Mouse (Mus musculus): ENCODE results near the gene 2810408A11Rik. TPM values are rescaled to one million over a fixed set of nuclear protein-coding genes. Genes with fewer than 3 reads are reported as not detected.

Gene 2810408A11Rik
- polyA plus RNA-seq, 1 experiment: 13.1 TPM

DNA sequence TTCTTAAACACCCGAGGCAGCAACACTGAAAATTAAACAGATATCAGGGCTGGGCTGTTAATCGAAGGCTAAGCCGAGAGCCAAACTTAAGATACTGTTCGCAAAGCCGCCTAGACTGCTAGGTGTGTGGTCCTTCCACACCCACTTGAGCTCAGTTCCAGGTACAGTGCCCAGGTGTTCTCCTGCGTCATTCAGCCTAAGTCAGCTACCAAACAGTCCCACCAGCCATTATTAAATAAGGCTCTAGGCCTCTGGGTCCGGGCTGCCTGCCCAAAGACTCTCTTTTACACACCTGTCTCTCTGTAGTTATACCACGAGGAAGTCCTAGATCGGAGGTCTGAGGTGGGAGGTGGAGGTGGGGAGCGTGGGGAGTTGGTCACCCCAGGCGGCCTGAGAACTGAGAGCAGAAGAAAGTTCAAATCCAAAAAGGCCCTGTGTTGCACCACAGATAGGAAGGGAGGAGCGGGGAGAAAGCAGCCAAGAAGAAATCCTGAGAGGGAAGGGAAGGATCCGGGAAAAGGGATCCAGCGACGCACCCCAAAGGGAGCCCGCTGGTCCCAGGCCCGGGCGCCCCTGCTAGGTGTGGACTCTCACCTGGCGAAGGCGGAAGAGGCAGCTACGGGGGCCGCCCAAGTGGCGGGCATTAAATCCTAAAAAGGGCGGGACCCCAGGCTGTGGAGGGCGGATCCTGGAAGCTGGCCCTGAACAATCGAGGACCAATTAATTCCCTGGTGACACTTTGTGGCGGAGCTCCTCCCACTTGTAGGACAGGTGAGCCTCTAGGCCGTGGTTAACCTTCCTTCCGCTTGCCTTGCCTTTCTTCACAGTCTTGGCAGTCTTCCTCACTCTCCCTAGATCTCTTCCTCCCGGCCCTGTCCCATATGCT is 42.4 kb downstream of the 2810408A11Rik start, which contains the start of gene Tnk1:
TSS of gene Tnk1 (minus strand) at position 618 of the 886 bp plus-strand sequence.
- no peak for TF ChIP-seq CTCF (IDR thresholded peaks at IDR 0.05; ENCODE audit: low read depth, low read length)
- peak; percentile 61 for TF ChIP-seq POLR2A (IDR thresholded peaks at IDR 0.05; ENCODE audit: insufficient read depth, low read length)
- TF ChIP-seq EP300 (IDR thresholded peaks at IDR 0.05; ENCODE audit: insufficient read depth, low read depth, low read length): 0 out of 2 replicates have a peak, but pooled peaks have one; percentile 7
- Histone ChIP-seq H3K27me3 (ENCODE audit: control insufficient read depth, insufficient read depth, low read length, poor library complexity, severe bottlenecking) (no peaks in the 10 kb centered on the region), H3K9ac (ENCODE audit: low read depth, poor library complexity, severe bottlenecking) (peak within 1 kb of the TSS; percentile 62), H3K4me3 (ENCODE audit: low read depth, low read length) (peak within 1 kb of the TSS; percentile 65), H3K36me3 (ENCODE audit: control insufficient read depth, insufficient read depth, low read length, poor library complexity, severe bottlenecking) (no peaks in the 10 kb centered on the region), H3K4me1 (ENCODE audit: control insufficient read depth, insufficient read depth, low read length) (no peaks in the 10 kb centered on the region), H3K9me3 (replicated peaks; ENCODE audit: control insufficient read depth, insufficient read depth, low read length, poor library complexity, severe bottlenecking) (no peaks in the 10 kb centered on the region), H3K27ac (ENCODE audit: insufficient read depth, low read length) (peak within 1 kb of the TSS; percentile 17; the same call in 1 of the 2 replicates)

DNA sequence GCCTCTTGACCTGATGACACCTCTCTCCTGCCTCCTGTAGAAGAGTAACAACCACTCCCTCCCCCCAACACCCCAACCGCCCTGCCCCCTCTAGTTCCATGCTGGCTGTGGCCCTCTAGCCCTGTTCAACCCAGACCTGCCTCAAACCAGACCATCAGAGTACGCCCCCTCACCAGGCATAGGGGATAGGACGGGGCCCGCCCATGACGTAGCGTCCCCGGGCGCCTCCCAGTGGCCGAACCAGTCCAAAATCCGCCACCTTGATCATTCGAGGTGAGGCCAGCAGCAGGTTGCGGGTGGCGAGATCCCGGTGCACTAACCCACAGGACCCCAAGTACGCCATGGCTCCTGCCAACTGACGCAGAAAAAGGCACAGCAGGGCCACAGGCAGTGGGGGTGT is 45.4 kb downstream of the 2810408A11Rik start:
- peak overlapping the region; percentile 44 for H3K4me3 ChIP-seq (ENCODE audit: low read depth, low read length)

DNA sequence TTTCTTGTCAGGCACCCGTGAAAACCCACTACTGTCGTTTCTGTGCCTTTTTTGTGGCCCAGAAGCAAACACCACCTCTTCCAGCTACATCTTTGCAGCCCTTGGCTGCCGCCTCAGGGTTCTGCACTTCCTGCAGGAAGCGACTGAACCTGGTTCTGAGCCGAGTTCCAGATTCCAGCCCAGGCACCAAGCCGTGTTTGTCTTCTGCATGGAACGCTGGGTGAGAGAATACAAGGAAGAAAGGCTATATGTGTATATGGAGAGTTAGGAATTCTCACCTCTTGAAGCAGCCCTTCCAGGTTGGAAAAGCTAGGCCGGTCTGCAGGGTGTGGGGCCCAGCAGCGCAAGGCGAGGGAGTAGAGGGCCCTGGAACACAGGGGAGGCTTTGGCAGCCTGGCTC is 46.1 kb downstream of the 2810408A11Rik start:
- no peak overlapping the region; the same call in 1 of the 2 replicates for H3K27ac ChIP-seq (ENCODE audit: insufficient read depth, low read length)
- no peak overlapping the region for H3K9ac ChIP-seq (ENCODE audit: low read depth, poor library complexity, severe bottlenecking)
- H3K36me3 ChIP-seq (ENCODE audit: control insufficient read depth, insufficient read depth, low read length, poor library complexity, severe bottlenecking): peaks cover 14% of the 10 kb centered on the region
- H3K27me3 ChIP-seq (ENCODE audit: control insufficient read depth, insufficient read depth, low read length, poor library complexity, severe bottlenecking): no peaks in the 10 kb centered on the region
- no peak overlapping the region for H3K4me3 ChIP-seq (ENCODE audit: low read depth, low read length)
- TF ChIP-seq POLR2A (IDR thresholded peaks at IDR 0.05; ENCODE audit: insufficient read depth, low read length): no peak
- no peak for TF ChIP-seq EP300 (IDR thresholded peaks at IDR 0.05; ENCODE audit: insufficient read depth, low read depth, low read length)
- no peak for TF ChIP-seq CTCF (IDR thresholded peaks at IDR 0.05; ENCODE audit: low read depth, low read length)
- H3K4me1 ChIP-seq (ENCODE audit: control insufficient read depth, insufficient read depth, low read length): no peaks in the 10 kb centered on the region
- H3K9me3 ChIP-seq (replicated peaks; ENCODE audit: control insufficient read depth, insufficient read depth, low read length, poor library complexity, severe bottlenecking): no peaks in the 10 kb centered on the region

More for the DNA sequence above, 45.4 kb downstream of the 2810408A11Rik start:
- no peaks in the 10 kb centered on the region for H3K27me3 ChIP-seq (ENCODE audit: control insufficient read depth, insufficient read depth, low read length, poor library complexity, severe bottlenecking)
- no peak overlapping the region for H3K27ac ChIP-seq (ENCODE audit: insufficient read depth, low read length)
- TF ChIP-seq EP300 (IDR thresholded peaks at IDR 0.05; ENCODE audit: insufficient read depth, low read depth, low read length): 0 out of 2 replicates have a peak, but pooled peaks have one; percentile 44
- no peak for TF ChIP-seq POLR2A (IDR thresholded peaks at IDR 0.05; ENCODE audit: insufficient read depth, low read length)
- TF ChIP-seq CTCF (IDR thresholded peaks at IDR 0.05; ENCODE audit: low read depth, low read length): peak; percentile 73
- peaks cover 14% of the 10 kb centered on the region for H3K36me3 ChIP-seq (ENCODE audit: control insufficient read depth, insufficient read depth, low read length, poor library complexity, severe bottlenecking)
- no peaks in the 10 kb centered on the region for H3K9me3 ChIP-seq (replicated peaks; ENCODE audit: control insufficient read depth, insufficient read depth, low read length, poor library complexity, severe bottlenecking)
- H3K9ac ChIP-seq (ENCODE audit: low read depth, poor library complexity, severe bottlenecking): peak overlapping the region; percentile 12
- H3K4me1 ChIP-seq (ENCODE audit: control insufficient read depth, insufficient read depth, low read length): no peaks in the 10 kb centered on the region

DNA sequence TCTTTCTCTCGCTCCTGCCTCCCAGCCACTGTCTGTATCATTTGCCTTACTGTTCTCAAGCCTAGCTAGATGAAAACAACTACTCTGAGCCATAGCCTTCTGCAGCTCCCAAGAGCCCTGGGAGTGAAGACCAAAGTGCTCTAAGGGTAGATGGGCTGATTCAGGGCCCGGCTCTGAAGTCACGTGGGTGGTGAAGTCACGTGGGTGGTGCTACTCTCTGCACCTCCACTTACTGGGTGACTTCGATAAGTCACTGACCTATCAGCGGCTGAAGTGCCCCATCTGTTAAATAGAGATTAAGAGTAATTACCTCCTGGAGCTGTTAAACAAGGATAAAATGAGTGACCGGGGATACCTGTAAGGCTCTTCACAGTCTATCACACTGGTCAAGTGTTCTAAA is 46.8 kb downstream of the 2810408A11Rik start:
- no peak overlapping the region for H3K4me3 ChIP-seq (ENCODE audit: low read depth, low read length)
- H3K27me3 ChIP-seq (ENCODE audit: control insufficient read depth, insufficient read depth, low read length, poor library complexity, severe bottlenecking): no peaks in the 10 kb centered on the region
- no peak overlapping the region for H3K27ac ChIP-seq (ENCODE audit: insufficient read depth, low read length)
- H3K9me3 ChIP-seq (replicated peaks; ENCODE audit: control insufficient read depth, insufficient read depth, low read length, poor library complexity, severe bottlenecking): no peaks in the 10 kb centered on the region
- no peak overlapping the region for H3K9ac ChIP-seq (ENCODE audit: low read depth, poor library complexity, severe bottlenecking)
- peaks cover 14% of the 10 kb centered on the region for H3K36me3 ChIP-seq (ENCODE audit: control insufficient read depth, insufficient read depth, low read length, poor library complexity, severe bottlenecking)
- TF ChIP-seq CTCF (IDR thresholded peaks at IDR 0.05; ENCODE audit: low read depth, low read length) (no peak), POLR2A (IDR thresholded peaks at IDR 0.05; ENCODE audit: insufficient read depth, low read length) (no peak), EP300 (IDR thresholded peaks at IDR 0.05; ENCODE audit: insufficient read depth, low read depth, low read length) (no peak)
- no peaks in the 10 kb centered on the region for H3K4me1 ChIP-seq (ENCODE audit: control insufficient read depth, insufficient read depth, low read length)

DNA sequence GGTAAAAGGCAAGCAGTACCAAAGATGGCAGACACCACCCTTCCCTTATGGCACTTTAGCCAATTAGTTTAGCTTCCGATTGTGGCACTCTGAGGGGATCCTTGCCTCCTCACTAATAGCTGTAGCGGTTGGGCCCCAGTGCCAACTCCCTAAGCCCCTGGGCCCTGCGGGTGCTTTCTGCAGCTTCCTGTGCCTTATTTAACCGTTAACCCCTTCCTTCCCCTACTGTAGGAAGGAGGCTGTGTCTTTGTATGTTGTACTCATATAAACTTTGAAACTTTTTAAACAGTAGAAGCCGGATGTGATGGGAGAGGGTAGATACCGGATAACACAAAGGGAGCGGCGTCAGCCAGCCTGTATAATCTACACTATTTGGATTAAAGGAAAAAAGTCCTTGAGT is 50.0 kb downstream of the 2810408A11Rik start:
- H3K9me3 ChIP-seq (replicated peaks; ENCODE audit: control insufficient read depth, insufficient read depth, low read length, poor library complexity, severe bottlenecking): no peaks in the 10 kb centered on the region
- peaks cover 2% of the 10 kb centered on the region for H3K4me1 ChIP-seq (ENCODE audit: control insufficient read depth, insufficient read depth, low read length)
- peaks cover 14% of the 10 kb centered on the region for H3K36me3 ChIP-seq (ENCODE audit: control insufficient read depth, insufficient read depth, low read length, poor library complexity, severe bottlenecking)
- H3K4me3 ChIP-seq (ENCODE audit: low read depth, low read length): no peak overlapping the region
- H3K27ac ChIP-seq (ENCODE audit: insufficient read depth, low read length): no peak overlapping the region
- H3K9ac ChIP-seq (ENCODE audit: low read depth, poor library complexity, severe bottlenecking): no peak overlapping the region
- no peaks in the 10 kb centered on the region for H3K27me3 ChIP-seq (ENCODE audit: control insufficient read depth, insufficient read depth, low read length, poor library complexity, severe bottlenecking)
- TF ChIP-seq EP300 (IDR thresholded peaks at IDR 0.05; ENCODE audit: insufficient read depth, low read depth, low read length): no peak
- TF ChIP-seq CTCF (IDR thresholded peaks at IDR 0.05; ENCODE audit: low read depth, low read length): no peak
- no peak for TF ChIP-seq POLR2A (IDR thresholded peaks at IDR 0.05; ENCODE audit: insufficient read depth, low read length)

DNA sequence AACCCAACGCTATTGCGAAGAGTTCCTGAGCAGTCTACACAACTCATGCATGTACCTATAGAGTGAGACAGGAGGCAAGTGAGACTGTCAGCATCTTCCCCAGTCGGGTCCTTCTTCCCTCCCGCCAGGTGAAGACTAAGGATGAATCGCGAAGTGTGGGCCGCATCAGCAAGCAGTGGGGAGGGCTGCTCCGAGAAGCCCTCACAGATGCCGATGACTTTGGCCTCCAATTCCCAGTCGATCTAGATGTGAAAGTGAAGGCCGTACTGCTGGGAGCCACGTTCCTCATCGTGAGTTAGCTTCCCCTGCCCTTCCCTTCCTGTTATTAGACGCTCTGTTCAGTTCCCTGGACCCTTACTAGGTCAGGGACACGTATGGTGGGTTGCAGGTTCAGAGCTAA is 50.9 kb downstream of the 2810408A11Rik start:
- H3K9ac ChIP-seq (ENCODE audit: low read depth, poor library complexity, severe bottlenecking): no peak overlapping the region
- H3K4me1 ChIP-seq (ENCODE audit: control insufficient read depth, insufficient read depth, low read length): peaks cover 4% of the 10 kb centered on the region
- TF ChIP-seq CTCF (IDR thresholded peaks at IDR 0.05; ENCODE audit: low read depth, low read length) (no peak), EP300 (IDR thresholded peaks at IDR 0.05; ENCODE audit: insufficient read depth, low read depth, low read length) (no peak), POLR2A (IDR thresholded peaks at IDR 0.05; ENCODE audit: insufficient read depth, low read length) (no peak)
- H3K27me3 ChIP-seq (ENCODE audit: control insufficient read depth, insufficient read depth, low read length, poor library complexity, severe bottlenecking): no peaks in the 10 kb centered on the region
- H3K27ac ChIP-seq (ENCODE audit: insufficient read depth, low read length): no peak overlapping the region
- H3K9me3 ChIP-seq (replicated peaks; ENCODE audit: control insufficient read depth, insufficient read depth, low read length, poor library complexity, severe bottlenecking): no peaks in the 10 kb centered on the region
- peaks cover 14% of the 10 kb centered on the region for H3K36me3 ChIP-seq (ENCODE audit: control insufficient read depth, insufficient read depth, low read length, poor library complexity, severe bottlenecking)
- H3K4me3 ChIP-seq (ENCODE audit: low read depth, low read length): no peak overlapping the region
